Mouse (Mus musculus): ENCODE results near the gene Hecw2.

The Hecw2 gene

GRCm38 (mm10) chr1:53974941-53975340 lies 220.0 kb downstream of the Hecw2 start:
- TF ChIP-seq GATA4 (IDR thresholded peaks at IDR 0.05; ENCODE audit: insufficient replicate concordance, low read length), result peak; percentile 97

GRCm38 (mm10) chr1:53970326-53970977 lies 224.5 kb downstream of the Hecw2 start:
- no peak for TF ChIP-seq GATA4 (IDR thresholded peaks at IDR 0.05; ENCODE audit: insufficient replicate concordance, low read length)

GRCm38 (mm10) chr1:53952395-53952794 lies 242.6 kb downstream of the Hecw2 start:
- TF ChIP-seq GATA4 (IDR thresholded peaks at IDR 0.05; ENCODE audit: insufficient replicate concordance, low read length), result no peak

GRCm38 (mm10) chr1:53945815-53946214 lies 249.2 kb downstream of the Hecw2 start:
- TF ChIP-seq GATA4 (IDR thresholded peaks at IDR 0.05; ENCODE audit: insufficient replicate concordance, low read length), result no peak

- no peak for TF ChIP-seq GATA4 (IDR thresholded peaks at IDR 0.05; ENCODE audit: insufficient replicate concordance, low read length)
These were observed 252.5 kb downstream of the Hecw2 start for GRCm38 (mm10) chr1:53942468-53942867.

GRCm38 (mm10) chr1:53941528-53941927 lies 253.4 kb downstream of the Hecw2 start:
- TF ChIP-seq GATA4 (IDR thresholded peaks at IDR 0.05; ENCODE audit: insufficient replicate concordance, low read length), result no peak

- no peak for TF ChIP-seq GATA4 (IDR thresholded peaks at IDR 0.05; ENCODE audit: insufficient replicate concordance, low read length)
These were observed 254.5 kb downstream of the Hecw2 start for GRCm38 (mm10) chr1:53940268-53941017.

- TF ChIP-seq GATA4 (IDR thresholded peaks at IDR 0.05; ENCODE audit: insufficient replicate concordance, low read length), result no peak
These were observed 255.7 kb downstream of the Hecw2 start for GRCm38 (mm10) chr1:53939291-53939690.

GRCm38 (mm10) chr1:53933308-53933707 lies 261.7 kb downstream of the Hecw2 start:
- TF ChIP-seq GATA4 (IDR thresholded peaks at IDR 0.05; ENCODE audit: insufficient replicate concordance, low read length), result no peak

GRCm38 (mm10) chr1:53931314-53931713 lies 263.7 kb downstream of the Hecw2 start:
- TF ChIP-seq GATA4 (IDR thresholded peaks at IDR 0.05; ENCODE audit: insufficient replicate concordance, low read length), result peak; percentile 57; the same call in 1 of the 2 replicates

GRCm38 (mm10) chr1:53927605-53928004 lies 267.4 kb downstream of the Hecw2 start:
- no peak for TF ChIP-seq GATA4 (IDR thresholded peaks at IDR 0.05; ENCODE audit: insufficient replicate concordance, low read length)

GRCm38 (mm10) chr1:53925149-53925901 lies 269.6 kb downstream of the Hecw2 start:
- no peak for TF ChIP-seq GATA4 (IDR thresholded peaks at IDR 0.05; ENCODE audit: insufficient replicate concordance, low read length)

GRCm38 (mm10) chr1:53911848-53912247 lies 283.1 kb downstream of the Hecw2 start:
- no peak for TF ChIP-seq GATA4 (IDR thresholded peaks at IDR 0.05; ENCODE audit: insufficient replicate concordance, low read length)

GRCm38 (mm10) chr1:53910251-53910650 lies 284.7 kb downstream of the Hecw2 start:
- TF ChIP-seq GATA4 (IDR thresholded peaks at IDR 0.05; ENCODE audit: insufficient replicate concordance, low read length), result no peak

GRCm38 (mm10) chr1:53909118-53909517 lies 285.9 kb downstream of the Hecw2 start:
- no peak for TF ChIP-seq GATA4 (IDR thresholded peaks at IDR 0.05; ENCODE audit: insufficient replicate concordance, low read length)

GRCm38 (mm10) chr1:53906175-53906574 lies 288.8 kb downstream of the Hecw2 start:
- no peak for TF ChIP-seq GATA4 (IDR thresholded peaks at IDR 0.05; ENCODE audit: insufficient replicate concordance, low read length)

Measured in liver, adult (tissue).